Mouse (Mus musculus): ENCODE measurements at regions not wholly inside any gene's neighbourhood (a gene's known extent, or its start where the extent isn't known, plus 50 kb on each side); places are given as distances from the start of the nearest gene placed in this dataset.

DNA sequence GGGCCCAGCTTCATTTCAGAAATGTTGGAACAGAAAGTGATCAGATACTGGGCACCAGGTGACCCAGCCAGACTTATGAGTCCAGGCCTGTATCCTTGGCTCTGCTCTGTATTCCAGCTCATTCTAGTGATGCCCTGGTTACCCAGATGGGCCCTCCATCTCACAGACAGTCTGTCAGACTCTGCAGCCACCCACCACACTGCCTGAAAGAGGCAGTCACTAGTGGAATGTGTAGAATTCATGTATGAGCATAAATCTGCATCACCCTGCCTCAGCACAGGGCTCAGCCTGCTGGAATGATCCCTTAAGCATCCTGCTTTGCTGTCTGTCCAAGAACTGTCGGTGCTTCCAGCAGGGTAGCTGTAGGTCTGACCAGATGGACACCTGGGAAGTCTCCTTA lies 51.8 kb upstream of the Nectin1 start:
- TF ChIP-seq GATA1 (IDR thresholded peaks at IDR 0.05; ENCODE audit: borderline replicate concordance, low read length) = no peak
- no peak for TF ChIP-seq FLI1 (IDR thresholded peaks at IDR 0.05; ENCODE audit: low read length)

Measured in megakaryocyte, embryonic 14.5 days (primary cell).